Mouse (Mus musculus) forebrain, embryonic 16.5 days (tissue): ENCODE measurements around the gene 0610037L13Rik. TPM values are rescaled to one million over a fixed set of nuclear protein-coding genes. Genes with fewer than 3 reads are reported as not detected.

Source experiments
- ATAC-seq: fragments of 200-750 bp; cut with Nextera tagmentation; 2 replicates; pipeline ENCODE4 v1.8.0; 2017; ENCODE audit warnings: mild to moderate bottlenecking, moderate library complexity
- H3K27ac ChIP-seq: fragments of 300-500 bp; sonication (generic); 2 replicates; pipeline ENCODE4 v1.5.1; 2014; ENCODE audit warnings: low read length, control low read depth
- H3K27me3 ChIP-seq: fragments of 300-500 bp; sonication (generic); replicated peaks from 2 replicates; pipeline ENCODE4 v1.6.1; 2014; ENCODE audit warnings: low read length; ENCODE audit not compliant: control insufficient read depth, insufficient read depth
- H3K36me3 ChIP-seq: fragments of 300-500 bp; sonication (generic); 2 replicates; pipeline ENCODE4 v1.6.1; 2014; ENCODE audit not compliant: control insufficient read depth, insufficient read depth
- H3K4me1 ChIP-seq: fragments of 300-500 bp; sonication (generic); replicated peaks from 2 replicates; pipeline ENCODE4 v1.6.1; 2014; ENCODE audit warnings: low read length; ENCODE audit not compliant: control insufficient read depth, insufficient read depth
- H3K4me2 ChIP-seq: fragments of 300-500 bp; sonication (generic); 2 replicates; pipeline ENCODE4 v1.6.1; 2014; ENCODE audit warnings: mild to moderate bottlenecking, low read length, control low read depth
- H3K4me3 ChIP-seq: fragments of 300-500 bp; sonication (generic); replicated peaks from 2 replicates; pipeline ENCODE4 v1.5.1; 2014; ENCODE audit warnings: mild to moderate bottlenecking, low read length, control low read depth
- H3K9ac ChIP-seq: fragments of 300-500 bp; sonication (generic); replicated peaks from 2 replicates; pipeline ENCODE4 v1.6.1; 2014; ENCODE audit warnings: low read depth, low read length, control low read depth
- H3K9me3 ChIP-seq: fragments of 300-500 bp; sonication (generic); 2 replicates; pipeline ENCODE4 v1.6.1; 2016; ENCODE audit warnings: low read length; ENCODE audit not compliant: control insufficient read depth
- WGBS: fragments of 180-500 bp; shearing (Covaris S2); extraction: QIAGEN DNeasy Blood & Tissue Kit; methylation state at CpG from one replicate; pipeline ENCODE4 v1.1.7; 2014; 5-methylcytosine and 5-hydroxymethylcytosine counted together
- polyA plus RNA-seq: library from polyadenylated mRNA; unstranded; fragments of >200 nt; fragmentation: Nextera tagmentation; extraction: Ambion mirVana; gene quantifications from 2 replicates; pipeline ENCODE4 v1.2.1, GENCODE M21; 2015

Gene 0610037L13Rik
- polyA plus RNA-seq: 99.3 and 99.9 TPM in 2 replicates

DNA sequence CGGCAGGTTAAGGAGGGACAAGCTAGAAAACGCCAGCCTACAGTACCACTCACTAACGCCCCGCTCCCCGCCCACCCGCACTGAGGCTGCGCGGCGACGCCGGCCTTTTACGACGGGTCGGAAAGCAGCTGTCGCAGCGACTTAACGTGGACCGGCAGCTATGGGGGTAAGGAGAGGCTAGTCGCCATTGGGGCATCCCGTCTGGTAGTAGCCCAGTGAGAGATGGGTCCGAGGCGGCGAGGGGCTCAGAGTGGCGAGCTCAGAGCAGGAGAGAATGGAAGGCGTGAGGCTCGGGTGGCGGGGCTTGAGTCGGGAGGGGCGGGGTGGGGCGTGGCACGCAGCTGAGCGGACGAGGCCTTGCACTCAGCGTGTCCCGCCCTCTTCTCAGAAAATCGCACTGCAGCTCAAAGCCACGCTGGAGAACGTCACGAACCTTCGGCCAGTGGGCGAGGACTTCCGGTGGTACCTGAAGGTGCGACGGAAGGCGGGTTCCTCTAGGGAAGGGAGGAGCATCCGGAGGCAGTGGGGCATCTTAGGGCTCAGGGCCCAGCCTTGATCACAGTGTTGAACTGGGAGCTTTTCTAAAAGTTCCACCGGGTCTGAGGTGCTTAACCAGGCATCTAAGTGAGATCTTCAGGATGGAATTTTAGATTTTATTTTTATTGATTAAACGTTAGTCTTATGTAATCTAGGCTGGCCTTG lies at the start of gene 0610037L13Rik:
Gene 0610037L13Rik, plus strand, starts transcription at position 83 of the 702 bp plus-strand sequence.
- Histone ChIP-seq H3K4me2 (peak within 1 kb of the TSS; percentile 77), H3K27ac (peak within 1 kb of the TSS; percentile 88), H3K36me3 (peaks cover 15% of the 10 kb centered on the region), H3K27me3 (no peaks in the 10 kb centered on the region), H3K4me1 (peaks cover 13% of the 10 kb centered on the region), H3K4me3 (peak within 1 kb of the TSS; percentile 51), H3K9ac (peak within 1 kb of the TSS; percentile 74), H3K9me3 (no peaks in the 10 kb centered on the region)
- peak; percentile 96 for ATAC-seq
- 0% methylated on average over 45 of the region's 48 CpGs for WGBS

DNA sequence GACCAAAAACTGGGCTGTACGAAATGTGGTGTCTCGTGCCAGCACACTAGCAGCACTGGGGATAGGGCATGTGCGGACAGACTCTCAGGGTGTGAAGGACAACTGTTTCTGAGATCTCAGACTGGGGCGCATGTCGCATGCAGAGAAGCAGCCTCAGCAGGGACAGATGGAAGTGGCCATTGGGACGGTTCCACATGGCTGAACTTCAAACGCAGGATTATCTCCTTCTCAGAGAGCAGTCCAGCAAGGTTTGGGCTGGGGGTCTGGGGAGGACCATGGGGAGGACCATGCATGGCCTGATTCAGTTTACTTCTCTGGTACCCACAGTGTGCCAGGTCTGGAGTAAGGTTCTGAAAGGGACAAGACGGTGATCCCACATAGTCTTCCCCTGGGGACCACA lies 45.9 kb upstream of the 0610037L13Rik start:
- Histone ChIP-seq H3K4me3 (no peak overlapping the region), H3K4me1 (peaks cover 25% of the 10 kb centered on the region), H3K9me3 (no peaks in the 10 kb centered on the region), H3K27ac (0 out of 2 replicates have a peak overlapping the region, but pooled peaks have one; percentile 26), H3K4me2 (no peak overlapping the region), H3K36me3 (0 out of 2 replicates have a peak, but pooled peaks cover 6% of the 10 kb centered on the region), H3K27me3 (no peaks in the 10 kb centered on the region), H3K9ac (no peak overlapping the region)
- 33% methylated on average over 8 of the region's 8 CpGs for WGBS
- ATAC-seq: peak; percentile 25; the same call in 1 of the 2 replicates

DNA sequence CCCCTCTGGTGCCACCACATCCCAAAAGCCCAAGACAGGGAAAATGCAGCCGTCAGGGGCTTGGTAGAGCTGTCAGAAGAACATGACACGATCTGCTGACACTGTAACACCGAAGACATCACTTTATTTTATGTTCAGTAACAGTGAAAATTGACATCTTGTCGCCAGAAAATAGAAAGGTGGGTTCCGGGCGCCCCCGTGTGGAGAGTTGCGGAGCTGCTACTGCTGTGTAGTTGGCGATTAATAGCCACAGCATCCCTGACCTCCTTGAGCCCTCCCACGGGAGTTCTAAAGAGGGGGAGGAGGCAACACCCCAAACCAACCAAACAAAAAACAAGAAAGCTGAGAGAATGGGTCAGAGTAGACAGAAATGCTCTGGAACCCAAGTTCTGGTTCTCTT lies 44.6 kb upstream of the 0610037L13Rik start:
- Histone ChIP-seq H3K36me3 (0 out of 2 replicates have a peak, but pooled peaks cover 7% of the 10 kb centered on the region), H3K27ac (peak overlapping the region; percentile 55), H3K27me3 (no peaks in the 10 kb centered on the region), H3K4me2 (no peak overlapping the region), H3K4me1 (peaks cover 19% of the 10 kb centered on the region), H3K9ac (no peak overlapping the region), H3K9me3 (no peaks in the 10 kb centered on the region), H3K4me3 (no peak overlapping the region)
- WGBS: 2% methylated on average over 10 of the region's 10 CpGs
- ATAC-seq: no peak; the same call in 1 of the 2 replicates

DNA sequence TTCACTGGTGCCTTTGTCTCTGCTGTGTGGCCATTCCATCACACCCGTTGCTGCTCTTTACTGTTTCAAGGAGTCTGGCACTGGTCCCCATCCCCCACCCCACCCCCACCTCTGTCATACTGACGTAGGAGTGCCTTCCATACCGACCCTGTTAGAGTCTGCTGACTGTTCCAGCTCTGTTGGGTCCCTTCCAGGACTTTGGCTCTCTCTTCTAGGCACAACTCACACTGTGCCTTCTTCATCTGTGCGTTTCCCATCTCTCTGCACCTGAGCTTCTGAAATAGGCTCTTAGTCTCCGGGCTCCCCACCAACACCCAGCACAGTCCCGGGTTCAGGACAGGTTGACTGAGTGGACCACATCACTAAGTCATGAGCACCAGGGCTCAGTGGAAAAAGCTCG lies 42.8 kb upstream of the 0610037L13Rik start:
- H3K27ac ChIP-seq: no peak overlapping the region
- WGBS: 49% methylated on average over 7 of the region's 7 CpGs
- no peaks in the 10 kb centered on the region for H3K27me3 ChIP-seq
- no peaks in the 10 kb centered on the region for H3K9me3 ChIP-seq
- H3K4me1 ChIP-seq: peaks cover 19% of the 10 kb centered on the region
- no peak for ATAC-seq
- H3K4me3 ChIP-seq: no peak overlapping the region
- no peak overlapping the region for H3K4me2 ChIP-seq
- H3K36me3 ChIP-seq: peaks cover 14% of the 10 kb centered on the region; the same call in 1 of the 2 replicates
- H3K9ac ChIP-seq: no peak overlapping the region

DNA sequence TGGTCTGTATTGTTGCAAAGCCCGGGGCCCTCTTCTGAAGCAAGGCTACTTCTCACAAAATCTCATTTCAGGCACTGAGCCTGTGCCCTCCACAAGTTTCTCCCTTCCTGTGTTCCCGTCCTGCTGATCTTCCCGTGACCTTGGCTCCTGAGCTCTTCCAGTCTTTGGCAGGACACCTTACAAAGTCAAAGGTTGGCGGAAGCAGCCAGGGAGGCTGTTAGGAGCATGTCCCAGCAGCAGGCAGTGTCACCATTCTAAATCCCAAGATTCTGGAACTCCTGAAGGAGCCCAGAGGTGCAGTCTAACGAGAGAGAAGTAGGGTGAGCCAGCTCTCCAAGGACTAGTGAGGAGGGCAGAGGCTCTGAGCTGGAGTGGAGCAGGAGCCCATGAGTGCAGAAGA lies 41.1 kb upstream of the 0610037L13Rik start:
- no peak for ATAC-seq
- H3K27ac ChIP-seq: no peak overlapping the region
- H3K36me3 ChIP-seq: peaks cover 19% of the 10 kb centered on the region
- peaks cover 8% of the 10 kb centered on the region for H3K4me1 ChIP-seq
- H3K9me3 ChIP-seq: no peaks in the 10 kb centered on the region
- no peak overlapping the region for H3K9ac ChIP-seq
- WGBS: 88% methylated on average over 5 of the region's 5 CpGs
- H3K27me3 ChIP-seq: no peaks in the 10 kb centered on the region
- no peak overlapping the region for H3K4me2 ChIP-seq
- no peak overlapping the region for H3K4me3 ChIP-seq

DNA sequence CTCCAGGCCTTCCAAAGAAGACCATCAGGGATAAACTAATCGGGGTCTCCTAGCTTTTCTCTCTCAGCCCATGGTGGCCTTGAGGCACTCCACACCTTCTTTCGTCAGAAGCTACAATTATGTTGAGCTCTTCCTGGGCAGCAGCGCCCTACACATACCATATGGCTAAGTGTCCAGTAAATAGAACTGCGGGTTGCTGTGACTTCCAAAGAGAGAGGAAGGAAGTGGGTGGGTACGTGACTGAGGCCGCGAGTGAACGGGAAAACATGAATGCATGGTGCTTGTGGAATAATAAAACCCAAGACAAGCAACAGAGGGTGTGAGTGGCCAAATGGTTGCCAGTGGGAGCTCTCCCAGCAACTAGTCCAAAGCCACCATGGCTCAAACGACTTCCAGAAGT lies 40.0 kb upstream of the 0610037L13Rik start:
- no peak overlapping the region for H3K9ac ChIP-seq
- no peak for ATAC-seq
- H3K36me3 ChIP-seq: peaks cover 21% of the 10 kb centered on the region
- no peaks in the 10 kb centered on the region for H3K27me3 ChIP-seq
- no peak overlapping the region for H3K27ac ChIP-seq
- 83% methylated on average over 9 of the region's 9 CpGs for WGBS
- H3K4me2 ChIP-seq: no peak overlapping the region
- H3K4me1 ChIP-seq: peaks cover 3% of the 10 kb centered on the region
- H3K4me3 ChIP-seq: no peak overlapping the region
- no peaks in the 10 kb centered on the region for H3K9me3 ChIP-seq

DNA sequence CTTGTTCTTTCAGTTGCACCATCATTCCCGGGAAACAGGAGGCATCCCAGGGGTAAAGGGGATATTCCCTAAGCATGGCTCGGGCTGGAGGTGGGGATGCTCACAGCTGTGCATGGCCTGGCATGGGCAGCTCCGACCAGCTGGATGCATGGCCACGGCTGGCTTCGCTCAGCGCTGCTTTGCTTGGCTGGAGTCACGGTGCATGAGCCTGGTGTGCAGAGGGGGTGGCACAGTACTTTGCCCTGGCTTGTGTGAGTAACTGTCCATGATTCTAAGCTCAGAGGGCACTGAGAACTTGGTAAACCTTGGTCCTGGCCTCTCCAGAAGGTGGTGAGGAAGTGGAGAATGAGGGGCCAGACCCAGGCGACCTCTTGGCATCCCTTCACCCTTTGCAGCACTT lies 39.5 kb upstream of the 0610037L13Rik start:
- no peak overlapping the region for H3K4me3 ChIP-seq
- no peak overlapping the region for H3K4me2 ChIP-seq
- H3K4me1 ChIP-seq: no peaks in the 10 kb centered on the region; the same call in 1 of the 2 replicates
- no peak overlapping the region for H3K27ac ChIP-seq
- H3K36me3 ChIP-seq: peaks cover 25% of the 10 kb centered on the region
- no peak overlapping the region for H3K9ac ChIP-seq
- H3K27me3 ChIP-seq: no peaks in the 10 kb centered on the region
- 91% methylated on average over 8 of the region's 8 CpGs for WGBS
- no peak for ATAC-seq
- no peaks in the 10 kb centered on the region for H3K9me3 ChIP-seq

DNA sequence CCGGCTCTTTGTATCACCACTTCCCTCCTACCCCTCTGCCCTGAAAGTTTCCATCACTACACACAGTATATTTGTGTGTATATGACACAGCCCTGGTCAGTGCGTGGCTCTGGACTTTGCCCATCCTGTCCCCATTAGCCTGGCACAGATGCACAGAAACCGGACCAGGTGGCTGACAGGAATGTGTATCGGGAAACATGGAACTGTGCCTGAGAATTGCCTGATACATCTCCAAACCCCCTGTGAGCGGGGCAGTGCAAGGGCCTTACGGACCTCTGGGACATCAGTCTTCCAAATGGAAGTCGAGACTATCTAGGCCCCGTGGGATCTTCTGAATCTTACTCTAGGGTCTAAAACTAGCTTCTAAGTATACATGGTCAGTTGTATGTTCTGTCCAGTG lies 36.3 kb upstream of the 0610037L13Rik start:
- H3K9me3 ChIP-seq: no peaks in the 10 kb centered on the region
- no peaks in the 10 kb centered on the region for H3K27me3 ChIP-seq
- no peak overlapping the region for H3K27ac ChIP-seq
- no peak overlapping the region for H3K4me2 ChIP-seq
- H3K9ac ChIP-seq: no peak overlapping the region
- 94% methylated on average over 8 of the region's 8 CpGs for WGBS
- H3K36me3 ChIP-seq: peaks cover 42% of the 10 kb centered on the region
- ATAC-seq: no peak
- H3K4me1 ChIP-seq: no peaks in the 10 kb centered on the region
- no peak overlapping the region for H3K4me3 ChIP-seq

DNA sequence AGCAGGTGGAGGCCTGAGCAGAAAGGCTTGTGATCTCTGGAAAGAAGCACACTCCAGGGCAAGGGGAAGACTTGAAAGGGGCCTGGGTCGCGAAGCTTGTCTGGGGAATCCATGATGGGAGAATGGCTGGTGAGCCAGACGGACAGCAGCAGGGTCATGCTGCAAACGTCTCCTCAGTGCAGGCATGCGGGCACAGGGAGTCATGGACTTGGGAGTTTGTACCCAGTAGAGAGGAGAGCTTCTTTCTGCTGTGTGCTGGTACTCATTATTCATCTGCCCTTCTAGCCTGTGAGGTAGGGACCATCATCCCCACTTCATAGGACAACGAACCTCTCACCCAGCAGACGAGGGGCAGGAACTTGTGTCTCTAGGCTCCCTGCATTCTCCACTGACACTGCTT lies 35.8 kb upstream of the 0610037L13Rik start:
- Histone ChIP-seq H3K4me2 (no peak overlapping the region), H3K4me3 (no peak overlapping the region), H3K27me3 (no peaks in the 10 kb centered on the region), H3K4me1 (no peaks in the 10 kb centered on the region), H3K36me3 (peaks cover 48% of the 10 kb centered on the region), H3K9ac (no peak overlapping the region), H3K9me3 (no peaks in the 10 kb centered on the region), H3K27ac (no peak overlapping the region)
- no peak for ATAC-seq
- 89% methylated on average over 7 of the region's 7 CpGs for whole genome bisulfite sequencing
